Mouse (Mus musculus): ENCODE measurements around the gene Ctnna3.

- TF ChIP-seq CTCF (IDR thresholded peaks at IDR 0.05; ENCODE audit: low read depth), result no peak
- no peak for TF ChIP-seq EP300 (IDR thresholded peaks at IDR 0.05; ENCODE audit: low read depth)
Observed at GRCm38 (mm10) chr10:63422736-63422992, 7.2 kb upstream of the Ctnna3 start.
